Mouse (Mus musculus) limb, embryonic 14.5 days (tissue): ENCODE results near the gene Prrxl1. TPM values are rescaled to one million over a fixed set of nuclear protein-coding genes. Genes with fewer than 3 reads are reported as not detected.

Source experiments
- ATAC-seq: fragments of 200-750 bp; cut with Nextera tagmentation; 2 replicates; pipeline ENCODE4 v1.8.0; 2017; ENCODE audit warnings: low read depth, moderate number of reproducible peaks, moderate TSS enrichment; ENCODE audit not compliant: low FRiP score
- DNase-seq: peaks from one replicate; pipeline ENCODE4 v3.0.0-alpha.2; 2015; ENCODE audit warnings: low spot score
- H3K27ac ChIP-seq: fragments of 300-500 bp; sonication (generic); replicated peaks from 2 replicates; pipeline ENCODE4 v1.5.1; 2014; ENCODE audit warnings: low read depth, mild to moderate bottlenecking, low read length, moderate library complexity, mixed read lengths
- H3K27me3 ChIP-seq: fragments of 300-500 bp; sonication (generic); 2 replicates; pipeline ENCODE4 v1.6.1; 2014; ENCODE audit warnings: low read length, mixed read lengths; ENCODE audit not compliant: control insufficient read depth, insufficient read depth
- H3K36me3 ChIP-seq: fragments of 300-500 bp; sonication (generic); 2 replicates; pipeline ENCODE4 v1.6.1; 2014; ENCODE audit warnings: mild to moderate bottlenecking, low read length, moderate library complexity, mixed read lengths; ENCODE audit not compliant: control insufficient read depth, insufficient read depth
- H3K4me1 ChIP-seq: fragments of 300-500 bp; sonication (generic); 2 replicates; pipeline ENCODE4 v1.6.1; 2014; ENCODE audit warnings: antibody characterized with exemption, low read length, mixed read lengths; ENCODE audit not compliant: control insufficient read depth, insufficient read depth
- H3K4me2 ChIP-seq: fragments of 300-500 bp; sonication (generic); replicated peaks from 2 replicates; pipeline ENCODE4 v1.6.1; 2014; ENCODE audit warnings: low read depth, mild to moderate bottlenecking, low read length, moderate library complexity; ENCODE audit not compliant: severe bottlenecking
- H3K4me3 ChIP-seq: fragments of 300-500 bp; sonication (generic); replicated peaks from 2 replicates; pipeline ENCODE4 v1.5.1; 2014; ENCODE audit warnings: low read length
- H3K9ac ChIP-seq: fragments of 300-500 bp; sonication (generic); 2 replicates; pipeline ENCODE4 v1.6.1; 2014; ENCODE audit warnings: mild to moderate bottlenecking, low read depth, low read length, moderate library complexity; ENCODE audit not compliant: severe bottlenecking
- H3K9me3 ChIP-seq: fragments of 300-500 bp; sonication (generic); 2 replicates; pipeline ENCODE4 v1.6.1; 2016; ENCODE audit warnings: low read length; ENCODE audit not compliant: control insufficient read depth
- POLR2A ChIP-seq: fragments of 200-500 bp; IDR thresholded peaks from 2 replicates; pipeline ENCODE4 v1.8.0; 2012; ENCODE audit warnings: inconsistent platforms, mild to moderate bottlenecking, moderate library complexity, borderline replicate concordance; ENCODE audit not compliant: insufficient read depth, insufficient read length; ENCODE audit errors: extremely low read depth
- WGBS: fragments of 180-500 bp; shearing (Covaris S2); extraction: QIAGEN DNeasy Blood & Tissue Kit; methylation state at CpG from one replicate; pipeline ENCODE4 v1.1.7; 2014; 5-methylcytosine and 5-hydroxymethylcytosine counted together
- polyA plus RNA-seq, 2 experiments: library from polyadenylated mRNA; depleted of rRNA in 1 of 2; stranded (reverse) in 1 of 2; unstranded in 1 of 2; fragments of >200 nt; fragmentation: Nextera tagmentation in 1 of 2; extraction: Ambion mirVana in 1 of 2; gene quantifications; 2 replicates each; pipeline versions ENCODE4 v1.2.1 to v1.2.3; 2012 to 2014

Prrxl1 gene
- polyA plus RNA-seq, 2 experiments: 0.09 TPM; not detected in 1

GRCm38 (mm10) chr14:32696344-32696743, 97.1 kb downstream of the Prrxl1 start:
- Histone ChIP-seq H3K27me3 (no peaks in the 10 kb centered on the region), H3K9me3 (no peaks in the 10 kb centered on the region), H3K4me3 (no peak overlapping the region), H3K27ac (no peak overlapping the region), H3K36me3 (no peaks in the 10 kb centered on the region), H3K9ac (no peak overlapping the region), H3K4me2 (no peak overlapping the region), H3K4me1 (peaks cover 11% of the 10 kb centered on the region; the same call in 1 of the 2 replicates)
- no peak for DNase-seq
- WGBS: 79% methylated on average over 2 of the region's 2 CpGs
- no peak for TF ChIP-seq POLR2A
- ATAC-seq: no peak

GRCm38 (mm10) chr14:32697774-32698173, 98.6 kb downstream of the Prrxl1 start:
- no peak for TF ChIP-seq POLR2A
- H3K4me2 ChIP-seq: no peak overlapping the region
- peaks cover 11% of the 10 kb centered on the region; the same call in 1 of the 2 replicates for H3K4me1 ChIP-seq
- no peak overlapping the region for H3K9ac ChIP-seq
- H3K27me3 ChIP-seq: no peaks in the 10 kb centered on the region
- 71% methylated on average over 8 of the region's 8 CpGs for WGBS
- H3K36me3 ChIP-seq: no peaks in the 10 kb centered on the region
- H3K4me3 ChIP-seq: no peak overlapping the region
- ATAC-seq: no peak
- no peak for DNase-seq
- H3K9me3 ChIP-seq: no peaks in the 10 kb centered on the region
- H3K27ac ChIP-seq: no peak overlapping the region

GRCm38 (mm10) chr14:32698556-32698955, 99.3 kb downstream of the Prrxl1 start:
- no peak overlapping the region for H3K4me2 ChIP-seq
- H3K27ac ChIP-seq: no peak overlapping the region
- no peaks in the 10 kb centered on the region for H3K9me3 ChIP-seq
- WGBS: 87% methylated on average over 3 of the region's 3 CpGs
- ATAC-seq (no peak), DNase-seq (no peak)
- no peaks in the 10 kb centered on the region for H3K36me3 ChIP-seq
- TF ChIP-seq POLR2A: no peak
- no peak overlapping the region for H3K9ac ChIP-seq
- no peak overlapping the region for H3K4me3 ChIP-seq
- no peaks in the 10 kb centered on the region for H3K27me3 ChIP-seq
- peaks cover 11% of the 10 kb centered on the region; the same call in 1 of the 2 replicates for H3K4me1 ChIP-seq

Other genes starting within 250 kb of the Prrxl1 start
- not detected in 2 replicates for gene 1700024G13Rik, start 211.0 kb upstream of the Prrxl1 start, polyA plus RNA-seq (2012; rRNA removed)
- not detected in 2 replicates for gene 1700024G13Rik, start 211.0 kb upstream of the Prrxl1 start, polyA plus RNA-seq (2014; fragmentation: Nextera tagmentation; extraction: Ambion mirVana)
- gene Slc18a3, start 134.6 kb upstream of the Prrxl1 start, polyA plus RNA-seq (2012; rRNA removed): 0.04 and 0.14 TPM in 2 replicates
- gene Slc18a3, start 134.6 kb upstream of the Prrxl1 start, polyA plus RNA-seq (2014; fragmentation: Nextera tagmentation; extraction: Ambion mirVana): not detected in 2 replicates
- gene Chat, start 133.4 kb upstream of the Prrxl1 start, polyA plus RNA-seq (2012; rRNA removed): 0.03 TPM in 1 of 2 replicates, not detected in the other
- gene Chat, start 133.4 kb upstream of the Prrxl1 start, polyA plus RNA-seq (2014; fragmentation: Nextera tagmentation; extraction: Ambion mirVana): not detected in 2 replicates
- gene Ercc6, start 85.9 kb upstream of the Prrxl1 start, polyA plus RNA-seq (2012; rRNA removed): 12.2 and 12.8 TPM in 2 replicates
- 15.0 and 19.3 TPM in 2 replicates for gene Ercc6, start 85.9 kb upstream of the Prrxl1 start, polyA plus RNA-seq (2014; fragmentation: Nextera tagmentation; extraction: Ambion mirVana)
- 1.2 and 1.4 TPM in 2 replicates for gene 3425401B19Rik, start 85.9 kb downstream of the Prrxl1 start, polyA plus RNA-seq (2012; rRNA removed)
- gene 3425401B19Rik, start 85.9 kb downstream of the Prrxl1 start, polyA plus RNA-seq (2014; fragmentation: Nextera tagmentation; extraction: Ambion mirVana): 0.69 and 1.1 TPM in 2 replicates
- gene Tmem273, start 186.6 kb downstream of the Prrxl1 start, polyA plus RNA-seq (2012; rRNA removed): 1.8 and 2.6 TPM in 2 replicates
- gene Tmem273, start 186.6 kb downstream of the Prrxl1 start, polyA plus RNA-seq (2014; fragmentation: Nextera tagmentation; extraction: Ambion mirVana): 1.7 and 2.5 TPM in 2 replicates
- gene Fam170b, start 234.6 kb downstream of the Prrxl1 start, polyA plus RNA-seq (2012; rRNA removed): 0.04 TPM in 1 of 2 replicates, not detected in the other
- not detected in 2 replicates for gene Fam170b, start 234.6 kb downstream of the Prrxl1 start, polyA plus RNA-seq (2014; fragmentation: Nextera tagmentation; extraction: Ambion mirVana)